Mouse (Mus musculus): Measurements from ENCODE around the gene Eef2. TPM values are rescaled to one million over a fixed set of nuclear protein-coding genes. Genes with fewer than 3 reads are reported as not detected.

The Eef2 gene
- polyA plus RNA-seq, 1 experiment from 2014 or later, result 428 TPM

DNA sequence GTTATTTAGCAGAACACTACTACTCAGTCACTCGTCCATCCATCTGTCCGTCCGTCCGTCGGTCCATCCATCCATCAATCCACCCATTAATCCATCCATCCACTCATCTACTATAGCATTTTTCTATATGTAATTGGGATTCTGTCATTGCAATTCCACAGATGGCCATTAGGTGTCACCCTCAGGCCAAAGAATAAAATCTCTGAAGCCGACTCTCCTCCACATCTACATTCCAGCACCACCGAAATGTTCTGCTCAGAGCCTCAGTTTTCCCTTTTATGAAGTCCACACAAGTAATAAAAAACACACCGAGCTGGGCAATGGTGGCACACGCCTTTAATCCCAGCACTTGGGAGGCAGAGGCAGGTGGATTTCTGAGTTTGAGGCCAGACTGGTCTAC lies 21.8 kb downstream of the Eef2 start:
- DNase-seq (ENCODE audit: low spot score) (peak; percentile 86), ATAC-seq (ENCODE audit: insufficient number of reproducible peaks, low FRiP score, low TSS enrichment, low read depth) (no peak)
- no peak overlapping the region for H3K9ac ChIP-seq (ENCODE audit: low read length)
- H3K4me3 ChIP-seq (ENCODE audit: low read depth, low read length), result no peak overlapping the region
- H3K27ac ChIP-seq (replicated peaks; ENCODE audit: low read depth, low read length), result no peak overlapping the region
- H3K4me1 ChIP-seq (ENCODE audit: control insufficient read depth, insufficient read depth, low read length), result peaks cover 5% of the 10 kb centered on the region; the same call in 1 of the 2 replicates
- H3K36me3 ChIP-seq (ENCODE audit: control insufficient read depth, insufficient read depth, low read length), result no peaks in the 10 kb centered on the region
- no peak overlapping the region for H3K4me2 ChIP-seq (ENCODE audit: low read depth, severe bottlenecking)
- WGBS, result 2% methylated on average over 9 of the region's 9 CpGs
- no peaks in the 10 kb centered on the region for H3K9me3 ChIP-seq (ENCODE audit: control insufficient read depth, low read length)
- H3K27me3 ChIP-seq (ENCODE audit: control insufficient read depth, insufficient read depth, low read length), result peaks cover 30% of the 10 kb centered on the region

DNA sequence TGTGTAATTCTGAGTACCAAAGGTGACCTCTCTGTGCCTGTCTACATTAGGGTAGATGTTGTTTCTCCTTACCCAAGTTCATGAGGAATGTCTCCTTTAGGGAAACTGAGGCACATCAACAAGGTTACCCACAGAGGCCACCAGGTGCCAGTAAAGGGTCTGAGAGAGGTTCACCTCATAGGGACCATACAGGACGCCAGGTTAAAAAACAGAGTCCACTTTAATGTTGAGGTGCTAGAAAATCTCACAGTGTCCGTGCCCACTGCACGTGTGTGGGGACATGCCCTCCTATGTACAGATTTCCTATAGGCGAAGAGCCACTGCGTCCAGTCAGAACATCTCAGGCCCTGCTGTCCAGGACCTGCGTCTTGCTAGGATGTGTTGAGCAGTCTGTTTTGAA lies 22.6 kb downstream of the Eef2 start:
- DNase-seq (ENCODE audit: low spot score), result no peak
- H3K27me3 ChIP-seq (ENCODE audit: control insufficient read depth, insufficient read depth, low read length), result peaks cover 26% of the 10 kb centered on the region
- no peak overlapping the region for H3K4me3 ChIP-seq (ENCODE audit: low read depth, low read length)
- ATAC-seq (ENCODE audit: insufficient number of reproducible peaks, low FRiP score, low TSS enrichment, low read depth), result no peak
- 82% methylated on average over 6 of the region's 6 CpGs for WGBS
- no peak overlapping the region for H3K9ac ChIP-seq (ENCODE audit: low read length)
- H3K36me3 ChIP-seq (ENCODE audit: control insufficient read depth, insufficient read depth, low read length), result no peaks in the 10 kb centered on the region
- no peaks in the 10 kb centered on the region for H3K9me3 ChIP-seq (ENCODE audit: control insufficient read depth, low read length)
- H3K4me2 ChIP-seq (ENCODE audit: low read depth, severe bottlenecking), result no peak overlapping the region
- peaks cover 3% of the 10 kb centered on the region; the same call in 1 of the 2 replicates for H3K4me1 ChIP-seq (ENCODE audit: control insufficient read depth, insufficient read depth, low read length)
- H3K27ac ChIP-seq (replicated peaks; ENCODE audit: low read depth, low read length), result no peak overlapping the region

DNA sequence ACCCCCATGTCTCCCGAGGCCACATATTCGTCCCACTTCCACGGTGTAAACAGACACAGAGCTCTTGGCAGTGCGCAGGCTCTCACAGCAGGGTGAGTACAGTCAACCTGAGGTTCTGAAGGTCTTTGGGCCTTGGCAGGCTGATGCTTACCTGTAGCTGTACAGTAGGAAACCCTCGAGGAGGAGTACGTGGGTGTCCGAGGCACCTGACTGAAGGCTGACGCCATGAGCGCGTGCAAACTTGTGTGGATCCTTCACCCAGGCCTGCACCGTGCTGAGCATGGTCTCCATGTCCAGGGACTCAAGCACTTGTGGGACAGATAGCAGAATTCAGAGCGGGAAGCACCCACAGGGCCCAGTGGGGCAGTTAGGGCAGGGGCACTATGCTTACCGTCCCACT lies 23.7 kb downstream of the Eef2 start:
- 87% methylated on average over 13 of the region's 13 CpGs for WGBS
- no peak for ATAC-seq (ENCODE audit: insufficient number of reproducible peaks, low FRiP score, low TSS enrichment, low read depth)

DNA sequence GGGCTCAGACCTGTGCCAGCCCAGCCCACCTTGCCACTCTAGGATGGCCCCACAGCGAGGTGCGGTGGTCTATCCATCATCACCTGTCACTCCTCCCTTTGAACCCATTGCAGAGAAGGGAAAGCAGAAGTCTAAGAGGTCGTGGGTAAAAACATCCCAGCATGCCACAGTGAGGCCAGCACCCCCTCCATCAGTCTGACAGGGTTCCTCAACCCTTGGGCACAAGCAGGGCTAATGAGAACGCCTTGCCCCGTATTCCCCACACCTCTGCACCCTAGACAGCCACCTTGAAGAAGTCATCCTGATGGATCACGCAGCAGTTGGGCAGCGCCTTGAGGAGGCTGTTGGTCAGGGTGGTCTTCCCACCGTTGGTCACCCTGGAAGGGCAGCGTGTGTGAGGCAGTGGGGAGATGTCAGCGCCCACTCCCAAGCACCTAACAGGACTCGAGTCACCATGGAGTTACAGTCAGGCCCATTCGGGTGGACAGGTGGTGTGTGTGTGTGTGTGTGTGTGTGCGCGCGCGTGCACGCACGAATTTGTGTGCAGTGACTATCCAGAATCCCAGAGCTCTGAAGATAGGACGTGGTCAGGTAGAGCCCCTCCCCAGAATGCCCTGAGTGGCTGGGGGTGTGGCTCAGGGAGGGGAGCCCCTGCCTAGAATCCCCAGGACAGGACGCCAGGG lies 24.3 kb downstream of the Eef2 start:
- H3K36me3 ChIP-seq (ENCODE audit: control insufficient read depth, insufficient read depth, low read length), result no peaks in the 10 kb centered on the region
- ATAC-seq (ENCODE audit: insufficient number of reproducible peaks, low FRiP score, low TSS enrichment, low read depth), result no peak
- H3K4me3 ChIP-seq (ENCODE audit: low read depth, low read length), result no peak overlapping the region
- 72% methylated on average over 20 of the region's 20 CpGs for WGBS
- no peak overlapping the region for H3K27ac ChIP-seq (replicated peaks; ENCODE audit: low read depth, low read length)
- no peaks in the 10 kb centered on the region for H3K9me3 ChIP-seq (ENCODE audit: control insufficient read depth, low read length)
- no peak overlapping the region for H3K9ac ChIP-seq (ENCODE audit: low read length)
- no peak overlapping the region for H3K4me2 ChIP-seq (ENCODE audit: low read depth, severe bottlenecking)
- peaks cover 9% of the 10 kb centered on the region for H3K27me3 ChIP-seq (ENCODE audit: control insufficient read depth, insufficient read depth, low read length)
- DNase-seq (ENCODE audit: low spot score), result no peak
- no peaks in the 10 kb centered on the region for H3K4me1 ChIP-seq (ENCODE audit: control insufficient read depth, insufficient read depth, low read length)

More for the DNA sequence above, 23.7 kb downstream of the Eef2 start:
- no peaks in the 10 kb centered on the region for H3K36me3 ChIP-seq (ENCODE audit: control insufficient read depth, insufficient read depth, low read length)
- no peaks in the 10 kb centered on the region for H3K4me1 ChIP-seq (ENCODE audit: control insufficient read depth, insufficient read depth, low read length)
- H3K4me2 ChIP-seq (ENCODE audit: low read depth, severe bottlenecking), result no peak overlapping the region
- no peak overlapping the region for H3K27ac ChIP-seq (replicated peaks; ENCODE audit: low read depth, low read length)
- H3K4me3 ChIP-seq (ENCODE audit: low read depth, low read length), result no peak overlapping the region
- DNase-seq (ENCODE audit: low spot score), result no peak
- H3K9ac ChIP-seq (ENCODE audit: low read length), result no peak overlapping the region
- H3K27me3 ChIP-seq (ENCODE audit: control insufficient read depth, insufficient read depth, low read length), result peaks cover 15% of the 10 kb centered on the region
- H3K9me3 ChIP-seq (ENCODE audit: control insufficient read depth, low read length), result no peaks in the 10 kb centered on the region

DNA sequence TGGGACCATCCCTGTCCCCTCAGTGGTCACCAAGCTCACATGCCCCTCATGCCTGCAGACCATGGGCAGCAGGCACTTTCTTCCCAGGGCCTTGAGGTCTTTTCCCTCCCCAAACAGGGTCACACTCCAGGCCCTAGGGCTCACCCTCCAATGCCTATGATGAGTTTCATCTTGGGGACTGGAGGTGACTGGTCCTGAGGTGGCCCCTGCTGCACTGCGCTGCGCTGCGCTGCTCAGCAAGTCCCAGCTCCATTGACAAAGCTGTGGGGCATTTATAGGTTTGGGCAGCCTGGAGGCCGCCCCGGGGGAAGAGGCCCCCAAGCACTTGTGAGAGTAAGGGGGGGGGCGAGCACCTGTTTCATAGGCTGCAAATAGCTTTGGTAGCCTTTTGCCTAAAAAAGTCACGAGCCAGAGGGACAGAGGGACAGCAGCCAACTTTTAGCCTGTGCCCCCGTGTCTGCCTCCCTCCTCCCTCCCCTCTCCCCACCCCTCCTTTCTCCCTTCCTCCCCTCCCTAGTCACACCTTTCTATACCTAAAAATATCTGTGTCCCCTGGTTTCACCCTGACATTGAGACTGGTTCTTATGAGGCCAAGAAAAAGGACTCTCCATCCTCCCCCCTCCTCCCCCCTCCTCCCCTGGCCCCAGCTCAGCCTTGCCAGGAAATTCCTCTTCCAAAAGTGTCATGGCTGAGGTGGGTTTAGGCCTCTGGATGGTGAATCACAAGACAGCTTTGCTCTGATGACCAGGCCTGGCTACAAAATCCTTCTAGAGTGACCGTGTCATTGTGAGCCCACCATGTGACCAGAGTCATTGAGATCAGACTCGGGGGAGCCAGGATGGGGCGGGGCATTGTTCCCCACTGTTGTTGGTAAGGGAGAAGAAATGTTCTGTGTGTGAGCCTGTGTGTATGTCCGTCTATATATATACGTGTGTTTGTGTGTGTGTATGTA lies 25.7 kb downstream of the Eef2 start, which contains the start of gene Nmrk2:
Gene Nmrk2 (minus strand): TSS at position 245 of the 952 bp plus-strand sequence.
- WGBS, result 59% methylated on average over 13 of the region's 13 CpGs
- no peaks in the 10 kb centered on the region for H3K36me3 ChIP-seq (ENCODE audit: control insufficient read depth, insufficient read depth, low read length)
- ATAC-seq (ENCODE audit: insufficient number of reproducible peaks, low FRiP score, low TSS enrichment, low read depth), result no peak
- H3K4me1 ChIP-seq (ENCODE audit: control insufficient read depth, insufficient read depth, low read length), result no peaks in the 10 kb centered on the region
- H3K4me3 ChIP-seq (ENCODE audit: low read depth, low read length), result no peak within 1 kb of the TSS
- H3K9me3 ChIP-seq (ENCODE audit: control insufficient read depth, low read length), result no peaks in the 10 kb centered on the region
- no peak within 1 kb of the TSS for H3K27ac ChIP-seq (replicated peaks; ENCODE audit: low read depth, low read length)
- peaks cover 3% of the 10 kb centered on the region; the same call in 1 of the 2 replicates for H3K27me3 ChIP-seq (ENCODE audit: control insufficient read depth, insufficient read depth, low read length)
- no peak within 1 kb of the TSS for H3K9ac ChIP-seq (ENCODE audit: low read length)
- no peak for DNase-seq (ENCODE audit: low spot score)
- no peak within 1 kb of the TSS for H3K4me2 ChIP-seq (ENCODE audit: low read depth, severe bottlenecking)

DNA sequence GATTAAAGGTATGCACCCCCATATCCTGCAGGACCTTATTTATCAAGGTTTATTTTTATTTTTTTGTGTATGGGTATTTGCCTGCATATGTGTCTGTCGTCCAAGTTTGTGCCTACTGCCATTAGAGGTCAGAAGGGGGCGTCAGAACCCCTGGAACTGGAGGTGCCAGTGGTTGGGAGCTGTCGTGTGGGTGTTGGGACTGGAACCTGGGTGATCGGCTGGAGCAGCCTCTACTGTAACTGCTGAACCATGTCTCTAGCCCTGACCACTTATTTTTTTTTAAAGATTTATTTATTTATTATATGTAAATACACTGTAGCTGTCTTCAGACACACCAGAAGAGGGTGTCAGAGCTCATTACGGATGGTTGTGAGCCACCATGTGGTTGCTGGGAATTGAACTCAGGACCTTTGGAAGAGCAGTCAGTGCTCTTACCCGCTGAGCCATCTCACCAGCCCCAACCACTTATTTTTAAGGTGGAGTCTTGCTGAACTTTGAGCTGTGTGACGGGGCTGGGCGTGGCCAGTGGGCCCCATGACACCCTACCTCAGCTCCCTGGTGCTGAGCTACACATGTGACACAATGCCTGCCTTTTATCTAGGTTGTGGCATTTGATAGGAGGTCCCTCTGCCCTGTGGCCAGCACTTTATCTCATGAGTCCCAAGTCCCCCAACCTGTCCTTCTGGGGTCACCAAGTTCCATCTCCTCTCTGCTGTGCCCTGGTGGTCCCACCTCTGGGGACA lies 26.7 kb downstream of the Eef2 start:
- no peak for DNase-seq (ENCODE audit: low spot score)
- H3K9ac ChIP-seq (ENCODE audit: low read length), result no peak overlapping the region
- H3K4me1 ChIP-seq (ENCODE audit: control insufficient read depth, insufficient read depth, low read length), result no peaks in the 10 kb centered on the region
- H3K27ac ChIP-seq (replicated peaks; ENCODE audit: low read depth, low read length), result no peak overlapping the region
- H3K4me3 ChIP-seq (ENCODE audit: low read depth, low read length), result no peak overlapping the region
- no peak overlapping the region for H3K4me2 ChIP-seq (ENCODE audit: low read depth, severe bottlenecking)
- peaks cover 3% of the 10 kb centered on the region; the same call in 1 of the 2 replicates for H3K27me3 ChIP-seq (ENCODE audit: control insufficient read depth, insufficient read depth, low read length)
- no peaks in the 10 kb centered on the region for H3K9me3 ChIP-seq (ENCODE audit: control insufficient read depth, low read length)
- H3K36me3 ChIP-seq (ENCODE audit: control insufficient read depth, insufficient read depth, low read length), result no peaks in the 10 kb centered on the region
- WGBS, result 61% methylated on average over 8 of the region's 8 CpGs
- no peak for ATAC-seq (ENCODE audit: insufficient number of reproducible peaks, low FRiP score, low TSS enrichment, low read depth)

DNA sequence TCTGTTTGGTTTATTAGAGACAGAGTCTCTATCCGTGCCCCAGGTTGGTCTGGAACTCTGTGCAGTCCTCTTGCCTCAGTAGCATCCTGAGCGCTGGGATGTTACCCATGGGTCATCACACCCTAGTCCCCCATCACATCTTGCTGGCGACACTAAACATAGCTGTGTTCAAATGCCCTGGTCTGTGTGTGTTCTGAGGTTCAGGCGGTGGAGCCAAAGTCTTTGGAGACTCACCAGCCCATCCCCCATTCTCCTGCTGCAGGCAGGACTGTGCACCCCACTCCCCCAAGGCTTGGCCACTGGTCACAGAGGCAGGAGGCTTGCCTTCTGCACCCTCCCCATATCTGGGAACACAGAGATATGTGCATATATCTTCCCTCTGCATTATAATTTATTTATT lies 27.7 kb downstream of the Eef2 start:
- no peaks in the 10 kb centered on the region for H3K36me3 ChIP-seq (ENCODE audit: control insufficient read depth, insufficient read depth, low read length)
- WGBS, result 74% methylated on average over 4 of the region's 4 CpGs
- no peak overlapping the region for H3K4me2 ChIP-seq (ENCODE audit: low read depth, severe bottlenecking)
- peaks cover 3% of the 10 kb centered on the region; the same call in 1 of the 2 replicates for H3K27me3 ChIP-seq (ENCODE audit: control insufficient read depth, insufficient read depth, low read length)
- H3K4me1 ChIP-seq (ENCODE audit: control insufficient read depth, insufficient read depth, low read length), result no peaks in the 10 kb centered on the region
- H3K9me3 ChIP-seq (ENCODE audit: control insufficient read depth, low read length), result no peaks in the 10 kb centered on the region
- no peak for ATAC-seq (ENCODE audit: insufficient number of reproducible peaks, low FRiP score, low TSS enrichment, low read depth)
- H3K27ac ChIP-seq (replicated peaks; ENCODE audit: low read depth, low read length), result no peak overlapping the region
- H3K4me3 ChIP-seq (ENCODE audit: low read depth, low read length), result no peak overlapping the region
- H3K9ac ChIP-seq (ENCODE audit: low read length), result no peak overlapping the region
- no peak for DNase-seq (ENCODE audit: low spot score)

DNA sequence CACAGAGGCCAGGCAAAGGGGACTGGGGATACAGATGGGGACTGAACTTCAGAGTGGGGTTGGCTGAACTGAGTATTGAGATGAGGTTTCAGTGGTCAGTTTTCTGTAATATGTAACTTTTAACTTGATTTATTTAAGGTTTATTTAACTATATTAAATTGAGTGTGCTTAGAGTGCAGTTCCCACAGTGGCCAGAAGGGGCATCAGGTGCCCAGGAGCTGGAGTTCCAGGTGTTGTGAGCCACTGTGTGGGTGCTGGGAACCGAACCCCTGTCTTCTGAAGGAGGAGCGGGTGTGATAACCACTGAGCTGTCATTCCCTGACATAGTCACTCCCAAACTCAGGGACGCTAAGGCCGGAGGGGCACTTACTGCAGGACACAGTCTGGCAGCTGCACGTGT lies 33.7 kb downstream of the Eef2 start:
- Histone ChIP-seq H3K4me2 (ENCODE audit: low read depth, severe bottlenecking) (no peak overlapping the region), H3K9ac (ENCODE audit: low read length) (no peak overlapping the region), H3K27ac (replicated peaks; ENCODE audit: low read depth, low read length) (no peak overlapping the region), H3K4me1 (ENCODE audit: control insufficient read depth, insufficient read depth, low read length) (no peaks in the 10 kb centered on the region), H3K36me3 (ENCODE audit: control insufficient read depth, insufficient read depth, low read length) (no peaks in the 10 kb centered on the region), H3K4me3 (ENCODE audit: low read depth, low read length) (no peak overlapping the region), H3K27me3 (ENCODE audit: control insufficient read depth, insufficient read depth, low read length) (no peaks in the 10 kb centered on the region), H3K9me3 (ENCODE audit: control insufficient read depth, low read length) (peaks cover 4% of the 10 kb centered on the region; the same call in 1 of the 2 replicates)
- 96% methylated on average over 5 of the region's 5 CpGs for WGBS
- no peak for DNase-seq (ENCODE audit: low spot score)
- no peak for ATAC-seq (ENCODE audit: insufficient number of reproducible peaks, low FRiP score, low TSS enrichment, low read depth)

Measured in limb, embryonic 11.5 days (tissue).